Mouse (Mus musculus) embryonic facial prominence, embryonic 11.5 days (tissue): ENCODE results near the gene E030018B13Rik. TPM values are rescaled to one million over a fixed set of nuclear protein-coding genes. Genes with fewer than 3 reads are reported as not detected.

Source experiments
- polyA plus RNA-seq: library from polyadenylated mRNA; unstranded; fragments of >200 nt; fragmentation: Nextera tagmentation; extraction: Ambion mirVana; gene quantifications from 2 replicates; pipeline ENCODE4 v1.2.1, GENCODE M21; 2014

The E030018B13Rik gene
- polyA plus RNA-seq, 1 experiment from 2014 or later: not detected

Other genes starting within 250 kb of the E030018B13Rik start
- 19.9 and 20.3 TPM in 2 replicates for gene Klf13, start 22.1 kb downstream of the E030018B13Rik start, polyA plus RNA-seq
- gene Trpm1, start 237.0 kb downstream of the E030018B13Rik start, polyA plus RNA-seq: 16.1 and 33.5 TPM in 2 replicates